Mouse (Mus musculus): ENCODE measurements at regions not wholly inside any gene's neighbourhood (a gene's known extent, or its start where the extent isn't known, plus 50 kb on each side); places are given as distances from the start of the nearest gene placed in this dataset.
A peak's percentile ranks its signal among the peaks of the same experiment; 100 is the strongest.

DNA sequence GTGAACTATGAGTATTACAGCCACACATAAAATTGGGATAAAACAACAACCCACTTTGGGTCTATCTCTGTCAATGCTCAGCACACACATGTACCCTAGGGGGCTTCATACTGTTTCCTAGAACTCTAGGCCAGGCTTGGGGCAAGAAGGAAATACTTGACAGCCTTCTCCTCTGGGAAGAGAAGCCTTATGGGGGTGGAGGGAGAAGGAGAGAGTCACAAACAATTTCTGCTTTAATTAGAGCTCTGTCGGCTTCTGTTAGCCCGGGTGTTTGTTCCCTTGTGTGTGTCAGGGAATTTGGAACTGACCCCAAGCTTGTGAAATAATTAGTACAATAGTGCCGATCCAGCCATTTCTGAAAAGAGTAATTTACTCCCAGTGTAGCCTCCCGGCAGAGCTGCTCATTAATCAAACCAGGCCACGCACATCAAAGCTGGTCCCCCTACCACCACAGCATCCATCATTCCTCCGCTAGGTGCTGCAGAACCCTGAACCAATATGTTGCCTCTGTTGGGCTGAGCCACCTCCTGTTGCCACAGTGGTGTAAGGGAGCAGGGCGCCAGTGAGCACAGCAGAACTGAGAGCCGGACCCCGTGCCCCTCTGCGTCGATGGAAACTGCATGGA, 307.3 kb downstream of the Tmem114 start:
- DNase-seq (ENCODE audit: extremely low read depth, insufficient read length, low spot score), result no peak

DNA sequence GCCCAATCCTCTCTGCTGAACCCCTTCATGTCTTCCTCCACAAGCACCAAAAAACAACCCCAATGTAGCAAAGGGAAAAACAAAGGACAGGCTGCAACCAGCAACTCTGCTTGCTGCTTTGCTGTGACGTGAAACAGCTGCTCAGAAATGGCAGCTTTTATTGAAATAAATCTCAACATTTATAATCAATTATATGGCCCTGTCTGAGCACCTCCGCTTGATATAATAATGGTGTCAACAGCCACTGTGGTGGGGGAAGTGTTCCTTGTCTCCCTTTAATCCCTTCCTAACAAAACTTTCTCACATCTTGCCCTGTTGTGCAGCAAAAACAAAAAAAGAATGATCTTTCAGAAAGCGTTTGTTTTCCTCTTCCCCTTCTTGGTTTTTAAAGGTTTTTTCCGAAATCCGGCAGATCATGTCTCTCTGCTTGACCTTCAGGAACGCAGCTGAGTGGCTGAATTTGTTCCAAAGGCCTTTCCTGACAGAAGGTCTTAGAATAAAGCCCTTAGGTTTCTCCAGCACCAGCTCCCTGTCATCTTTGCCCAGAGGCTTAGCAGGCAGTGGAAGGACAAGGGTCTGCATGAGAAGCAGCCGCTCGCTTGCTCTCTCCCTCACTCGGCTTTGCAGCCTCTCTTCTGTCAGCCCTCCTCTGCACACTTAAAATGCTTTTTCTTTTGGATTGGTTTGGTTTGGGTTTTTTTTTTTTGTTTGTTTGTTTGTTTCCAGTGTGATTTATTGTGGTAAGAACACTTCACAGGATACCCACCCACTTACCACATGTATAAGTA, 313.4 kb downstream of the Tmem114 start:
- DNase-seq (ENCODE audit: extremely low read depth, insufficient read length, low spot score), result no peak

DNA sequence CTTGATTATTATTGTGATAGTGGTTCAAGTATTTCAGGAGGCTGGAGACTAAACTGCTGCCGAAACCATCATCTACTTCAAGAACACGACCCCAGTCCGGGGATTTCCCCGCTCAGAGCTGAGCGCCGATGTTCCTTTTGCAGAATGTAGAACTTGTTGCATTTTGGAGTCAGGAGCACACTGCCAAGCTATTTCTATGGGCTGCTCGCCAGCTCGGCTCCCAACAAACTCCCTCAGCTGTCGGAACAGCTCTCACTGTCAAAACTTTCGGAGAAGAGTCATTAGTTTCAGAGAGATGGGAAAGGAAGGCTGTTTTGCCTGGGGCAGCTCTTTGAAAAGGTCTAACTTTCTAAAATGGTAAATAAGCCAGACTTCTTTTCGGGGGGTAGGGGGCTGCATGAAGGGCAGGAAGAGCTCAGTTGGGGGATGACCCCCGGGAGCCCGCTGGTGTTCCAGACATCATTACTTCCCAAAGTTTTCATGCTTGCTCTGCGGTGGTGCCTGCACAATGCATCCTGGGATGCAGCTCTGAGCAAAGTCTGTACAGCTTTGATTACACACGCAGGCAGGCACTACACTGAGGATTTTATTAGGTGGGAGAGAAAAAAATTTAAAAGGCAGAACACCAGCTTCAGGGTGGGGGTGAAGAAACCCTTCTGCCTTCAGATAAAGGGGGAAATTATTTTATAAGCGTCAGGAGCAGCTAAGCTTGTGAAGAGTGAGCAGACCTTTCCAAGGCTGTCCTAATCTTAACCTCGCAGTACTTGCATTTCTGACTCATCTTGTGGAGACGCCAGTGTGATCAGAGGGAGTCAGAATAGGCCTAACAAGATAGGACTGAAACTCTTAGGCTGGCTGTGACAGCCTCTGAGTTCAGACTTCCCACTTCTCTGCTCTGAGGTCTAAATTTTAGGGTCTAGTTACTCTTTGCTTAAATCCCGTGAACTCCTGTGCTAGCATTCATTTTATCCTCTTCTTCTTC, 316.5 kb downstream of the Tmem114 start:
- no peak for DNase-seq (ENCODE audit: extremely low read depth, insufficient read length, low spot score)

DNA sequence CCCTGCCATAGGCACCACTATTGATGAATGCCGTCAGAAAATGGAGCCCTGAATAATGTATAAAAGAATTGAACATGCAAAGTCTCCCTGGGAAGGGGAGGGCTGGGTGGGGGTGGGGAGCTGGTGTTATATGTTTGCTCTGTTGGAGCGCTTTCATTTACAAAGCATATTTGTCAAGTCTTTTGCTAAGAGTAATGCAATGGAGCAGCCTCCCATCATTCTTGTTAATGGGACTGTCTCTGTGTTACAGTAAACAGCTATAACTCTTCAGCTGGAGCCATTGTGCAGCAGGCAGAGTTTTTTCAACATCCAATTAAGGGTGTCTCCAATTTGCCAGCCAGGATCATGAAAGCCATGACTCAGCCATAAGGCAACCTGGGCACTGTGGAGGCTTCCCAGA, 345.9 kb downstream of the Tmem114 start:
- no peak for DNase-seq (ENCODE audit: extremely low read depth, insufficient read length, low spot score)

DNA sequence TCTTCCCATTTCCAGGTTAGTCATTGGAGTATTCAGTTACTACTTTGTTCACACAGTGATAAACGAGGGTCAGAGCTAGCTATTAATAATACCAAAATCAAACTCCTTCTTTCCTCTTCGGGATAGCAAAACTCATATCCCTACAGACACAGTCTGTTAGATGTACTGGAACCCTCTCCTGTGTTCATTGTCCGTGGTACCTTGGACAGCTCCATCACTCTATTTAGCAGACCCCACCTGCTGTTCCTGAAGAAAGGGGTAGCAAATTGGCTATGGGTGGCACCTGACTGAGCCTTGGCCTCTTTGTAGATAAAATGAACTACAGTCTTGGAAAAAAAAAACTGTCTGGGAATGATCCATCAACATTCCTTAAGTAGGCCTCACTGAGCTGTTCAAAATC, 346.5 kb downstream of the Tmem114 start:
- DNase-seq (ENCODE audit: extremely low read depth, insufficient read length, low spot score), result no peak

DNA sequence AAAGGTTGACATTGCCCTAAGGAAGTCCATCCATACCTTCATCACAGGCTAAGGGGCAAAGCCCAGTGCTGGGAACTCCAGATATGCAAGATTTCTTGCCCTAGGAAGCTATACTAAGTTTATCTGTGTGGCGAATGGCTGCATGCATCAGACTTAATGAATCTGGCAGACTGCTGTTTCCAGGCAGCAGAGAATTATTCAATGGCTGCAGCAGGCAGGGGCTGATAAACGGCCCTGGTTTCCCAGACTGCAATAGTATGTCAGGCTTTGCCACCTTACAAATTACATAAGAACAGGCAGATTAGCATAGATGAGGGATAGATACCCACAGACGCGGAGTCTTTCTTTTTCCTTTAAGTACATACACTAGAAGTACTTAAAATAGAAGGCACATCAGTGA, 350.2 kb downstream of the Tmem114 start:
- DNase-seq (ENCODE audit: extremely low read depth, insufficient read length, low spot score), result no peak

DNA sequence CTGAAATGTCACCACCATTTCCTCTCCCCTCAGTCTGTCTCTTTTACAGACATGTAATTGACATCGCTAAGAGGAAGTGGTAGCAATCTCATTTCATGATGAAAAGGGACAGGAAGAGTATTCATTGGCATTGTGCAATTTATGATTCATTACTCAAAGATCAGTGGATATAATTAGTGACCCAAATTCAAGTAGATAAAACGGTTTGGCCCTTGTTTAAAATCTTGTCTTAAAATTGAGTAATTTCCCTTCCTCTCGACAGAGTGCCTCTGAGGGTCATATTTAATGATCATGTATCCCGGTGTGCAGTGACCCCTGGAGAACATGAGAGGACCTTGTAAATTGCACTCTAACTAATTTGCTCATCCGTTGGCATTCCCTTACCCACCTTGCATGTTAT, 371.0 kb downstream of the Tmem114 start:
- DNase-seq (ENCODE audit: extremely low read depth, insufficient read length, low spot score), result no peak

DNA sequence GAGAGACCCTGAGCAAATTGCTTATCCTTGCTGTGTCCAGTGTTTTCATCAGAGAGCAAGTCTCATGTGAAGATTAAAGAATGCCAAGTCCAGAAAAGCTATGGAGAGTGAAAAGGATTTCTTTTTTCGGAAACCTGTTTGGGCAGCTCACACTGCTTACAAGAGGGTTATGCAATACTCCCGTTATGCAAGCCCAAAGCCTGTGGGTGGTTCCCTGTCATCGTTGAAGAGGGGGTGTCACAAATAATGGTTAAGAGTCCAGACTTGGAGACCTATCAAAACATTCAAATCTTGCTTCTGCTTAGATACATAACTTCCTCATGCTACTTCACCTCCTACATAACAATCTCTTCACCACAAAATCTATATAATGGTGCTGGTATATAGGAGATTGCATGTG, 416.0 kb downstream of the Tmem114 start:
- DNase-seq (ENCODE audit: extremely low read depth, insufficient read length, low spot score), result no peak

DNA sequence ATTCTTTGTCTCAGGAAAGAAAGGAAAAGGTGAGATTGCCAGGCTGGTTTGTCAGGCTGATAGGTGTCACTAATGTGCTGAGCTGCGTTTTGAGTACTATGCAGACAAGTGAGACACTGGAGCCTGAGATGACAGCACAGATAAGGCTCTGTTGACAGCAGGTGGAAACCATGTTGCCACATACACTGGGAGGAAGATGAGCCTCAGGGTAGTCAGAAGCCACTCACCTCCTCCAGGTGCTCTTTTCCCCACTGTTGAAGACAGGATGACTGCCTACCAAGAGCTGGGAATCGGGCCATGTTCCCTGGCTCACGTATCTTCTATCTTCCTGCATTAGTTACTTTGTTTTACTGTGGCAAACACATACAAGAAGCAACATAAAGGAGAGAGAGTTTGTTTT, 418.3 kb downstream of the Tmem114 start:
- no peak for DNase-seq (ENCODE audit: extremely low read depth, insufficient read length, low spot score)

DNA sequence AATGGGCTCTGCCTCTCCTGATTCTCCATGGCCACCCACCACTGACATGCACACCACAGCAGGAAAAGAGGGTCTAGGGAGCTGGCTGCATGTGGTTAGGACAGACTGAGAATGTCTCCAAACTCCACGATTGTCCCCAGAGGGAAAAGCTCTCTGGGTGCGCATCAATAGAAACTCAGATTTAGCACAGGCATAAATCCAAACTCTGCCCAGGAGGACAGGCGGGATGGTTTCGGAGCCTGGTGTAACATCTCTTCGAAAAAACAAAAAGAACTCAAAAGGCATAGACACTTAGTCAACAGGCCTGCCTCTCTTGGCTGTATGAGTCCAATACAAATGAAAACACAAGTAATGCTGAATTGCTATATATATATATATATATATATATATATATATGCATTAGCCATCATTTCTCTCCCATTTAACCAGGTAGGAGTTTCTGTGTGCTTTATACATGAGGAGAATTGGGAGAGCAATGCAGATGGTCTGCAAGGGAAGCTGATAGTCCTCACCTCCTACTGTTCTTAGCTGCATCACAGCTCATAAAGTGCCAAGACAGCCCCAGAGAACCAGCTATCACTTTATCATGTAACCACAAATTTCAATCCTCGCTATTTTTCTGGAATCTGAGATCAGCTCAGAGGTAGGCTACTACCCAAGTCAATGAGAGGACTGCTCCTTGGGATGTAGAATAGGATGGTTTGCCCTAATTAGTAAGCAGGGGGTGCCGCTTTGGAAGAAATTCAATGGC, 422.4 kb downstream of the Tmem114 start:
- no peak for DNase-seq (ENCODE audit: extremely low read depth, insufficient read length, low spot score)

DNA sequence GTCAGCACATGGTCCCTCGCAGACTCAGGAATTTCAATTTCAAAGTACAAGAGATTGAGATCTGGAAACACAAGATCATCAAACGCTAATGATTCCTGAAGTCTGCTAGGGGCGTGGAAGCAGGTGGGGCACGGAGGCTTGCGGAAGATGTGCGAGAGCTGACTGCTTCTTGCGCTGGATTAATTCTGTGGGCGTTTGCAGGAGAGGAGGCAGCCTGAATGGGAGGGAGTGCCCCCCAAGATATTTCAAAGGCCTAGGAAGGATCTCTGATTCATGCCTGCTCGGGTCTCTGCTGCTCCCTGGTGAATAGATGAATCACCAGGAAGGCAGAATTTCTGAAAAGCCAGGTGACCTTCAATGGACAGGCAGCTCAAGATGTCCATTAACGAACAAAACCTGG, 442.1 kb downstream of the Tmem114 start:
- DNase-seq (ENCODE audit: extremely low read depth, insufficient read length, low spot score), result no peak

DNA sequence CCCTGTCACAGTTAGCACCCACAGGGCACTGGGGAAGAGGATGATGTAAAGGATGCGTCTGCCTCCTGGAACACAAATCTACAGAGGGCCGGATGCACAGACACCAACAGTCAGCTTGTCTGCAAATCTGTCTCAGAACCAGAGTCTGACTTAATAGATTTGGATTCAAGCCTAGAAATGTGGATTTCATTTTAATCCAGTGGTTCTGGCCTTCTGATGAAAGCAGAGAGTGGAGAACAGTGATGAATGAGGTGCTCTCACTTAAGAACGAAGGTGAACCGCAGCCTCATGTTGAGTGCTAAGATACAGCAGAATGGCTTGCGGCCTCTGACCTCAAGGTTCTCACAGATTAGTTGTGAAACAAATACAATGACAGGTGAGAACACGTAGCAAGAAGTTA, 446.5 kb downstream of the Tmem114 start:
- DNase-seq (ENCODE audit: extremely low read depth, insufficient read length, low spot score), result no peak

DNA sequence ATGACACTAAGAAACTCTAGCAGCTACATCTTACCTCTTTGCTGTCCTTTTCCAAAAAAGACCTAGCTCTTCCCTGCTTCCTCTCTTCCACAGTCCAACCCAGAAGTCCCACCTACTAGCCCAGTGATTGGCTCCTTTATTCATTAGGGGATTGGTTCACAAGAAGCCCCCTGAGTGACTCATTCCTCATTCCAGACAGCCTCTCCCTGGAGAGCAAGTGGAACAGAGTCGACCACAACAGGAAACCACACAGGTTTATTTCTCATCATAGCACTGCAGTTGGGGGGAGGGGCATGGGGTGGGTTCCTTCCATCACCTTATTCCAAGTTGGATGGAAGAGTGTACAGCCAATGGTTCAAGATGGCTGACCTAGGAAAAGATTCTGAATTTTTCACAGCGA, 473.3 kb downstream of the Tmem114 start:
- peak; percentile 42 for DNase-seq (ENCODE audit: extremely low read depth, insufficient read length, low spot score)

DNA sequence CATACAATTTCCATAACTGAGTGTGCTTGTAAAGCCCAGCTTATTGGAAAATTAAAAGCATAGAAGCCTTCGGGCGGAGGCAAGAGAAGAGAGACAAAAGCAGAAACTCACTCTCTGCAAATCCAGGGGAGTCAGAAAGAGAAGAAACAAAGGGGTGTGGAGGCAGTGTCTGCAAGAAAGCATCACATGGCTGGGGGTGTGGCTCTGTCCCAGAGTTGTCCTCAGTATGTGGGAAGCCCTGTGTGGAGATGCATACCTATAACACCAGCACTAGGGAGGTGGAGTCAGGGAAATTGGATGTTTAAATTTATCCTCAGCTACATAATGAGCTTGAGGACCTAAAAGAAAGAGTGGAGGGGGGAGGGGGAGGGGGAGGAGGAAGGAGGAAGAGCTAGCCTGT, 482.6 kb downstream of the Tmem114 start:
- DNase-seq (ENCODE audit: extremely low read depth, insufficient read length, low spot score), result no peak

DNA sequence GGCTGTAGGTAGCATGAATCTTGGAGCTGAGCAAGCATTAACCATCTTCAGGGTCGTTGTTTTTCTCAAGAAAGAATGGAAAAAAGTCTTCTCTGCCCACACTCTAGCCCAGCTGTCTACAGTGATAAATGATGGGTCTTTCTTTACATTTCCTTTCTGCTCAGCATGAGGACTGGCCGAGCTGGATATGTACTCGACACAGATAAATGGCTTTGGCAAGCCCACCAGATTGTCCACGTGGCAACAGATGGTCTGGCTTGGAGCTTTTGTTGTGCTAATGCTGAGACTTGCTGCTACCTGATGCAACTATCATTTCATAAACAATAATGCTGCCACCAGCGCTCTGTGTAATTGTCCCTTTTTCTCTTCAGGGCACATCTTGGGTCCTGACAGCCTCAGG, 487.8 kb downstream of the Tmem114 start:
- no peak for DNase-seq (ENCODE audit: extremely low read depth, insufficient read length, low spot score)

DNA sequence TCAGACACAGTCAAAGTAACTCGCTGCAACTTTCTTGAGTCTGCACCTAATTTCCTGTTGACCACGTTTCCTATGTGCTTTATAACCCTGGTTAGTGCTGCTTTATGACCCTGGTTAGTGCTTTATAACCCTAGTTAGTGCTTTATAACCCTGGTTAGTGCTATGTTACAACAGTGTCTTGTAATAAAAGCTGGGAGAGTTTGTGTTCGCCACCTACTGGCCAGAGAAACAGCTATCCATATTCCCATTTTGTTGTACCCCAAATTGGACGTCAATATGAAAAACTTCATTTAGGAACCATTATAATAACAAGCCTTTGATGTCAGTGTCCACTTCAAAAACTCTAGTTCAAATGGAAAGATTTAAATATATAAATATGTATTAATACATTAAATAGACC, 492.6 kb downstream of the Tmem114 start:
- no peak for DNase-seq (ENCODE audit: extremely low read depth, insufficient read length, low spot score)

DNA sequence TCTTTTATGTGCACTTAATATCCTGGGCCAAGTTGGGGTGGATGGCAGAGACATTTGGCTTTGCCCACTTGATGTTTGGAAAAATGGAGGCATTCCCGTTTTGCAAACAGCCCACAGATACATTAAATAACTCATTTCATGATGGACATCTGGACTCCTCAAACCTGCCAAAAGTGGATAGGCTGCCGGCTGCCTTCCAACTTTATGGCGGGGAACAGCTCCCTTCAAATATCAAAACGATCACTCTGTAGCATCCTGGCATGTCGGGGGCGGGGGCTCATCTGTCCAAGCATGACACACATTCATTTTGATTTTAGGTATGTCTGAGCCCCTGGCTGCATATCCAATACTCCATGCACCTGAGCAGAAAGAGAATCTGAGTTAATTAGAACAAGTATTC, 493.3 kb downstream of the Tmem114 start:
- no peak for DNase-seq (ENCODE audit: extremely low read depth, insufficient read length, low spot score)

DNA sequence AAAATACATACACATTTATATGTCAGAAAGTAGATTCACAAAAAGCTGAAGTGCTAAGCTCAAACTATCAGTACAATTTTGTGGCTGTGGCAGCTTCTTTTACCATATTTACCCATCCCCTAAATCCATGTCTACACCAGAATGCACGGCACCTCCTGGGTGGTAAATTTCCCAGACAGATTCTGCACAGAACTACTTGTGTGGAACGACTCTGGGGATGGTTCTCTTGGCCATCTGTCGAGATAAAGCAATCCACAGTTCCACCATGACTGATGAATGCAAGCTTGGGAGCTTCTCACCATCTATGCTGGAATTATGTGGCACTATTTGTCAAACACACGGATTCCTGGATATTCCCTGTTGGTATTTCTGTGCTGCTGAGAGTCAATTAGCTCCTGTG, 495.8 kb downstream of the Tmem114 start:
- DNase-seq (ENCODE audit: extremely low read depth, insufficient read length, low spot score), result no peak

DNA sequence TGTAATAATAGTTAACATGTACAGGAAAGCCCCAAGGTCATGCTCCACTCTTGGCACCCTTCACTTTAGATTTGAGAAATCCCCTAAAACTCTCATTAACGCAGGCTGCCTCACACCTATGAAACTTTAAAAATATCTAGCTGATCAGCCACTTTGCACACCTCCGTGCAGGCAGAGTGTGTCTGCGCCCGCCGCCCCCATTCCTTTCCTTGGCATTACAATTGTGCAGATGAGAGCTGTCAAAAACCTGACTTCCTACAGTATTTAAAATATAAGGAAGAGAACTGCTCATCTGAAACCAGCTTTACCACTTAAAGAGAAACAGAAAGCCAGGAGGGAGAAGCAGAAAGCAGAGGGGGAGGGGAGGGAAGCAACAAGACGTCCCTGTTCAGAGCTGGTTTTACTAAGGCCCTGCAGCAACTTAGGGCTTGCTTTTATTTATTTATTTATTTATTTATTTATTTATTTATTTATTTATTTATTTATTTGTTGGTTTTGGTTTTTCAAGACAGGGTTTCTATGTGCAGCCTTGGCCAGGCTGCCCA, 496.5 kb downstream of the Tmem114 start:
- peak; percentile 21 for DNase-seq (ENCODE audit: extremely low read depth, insufficient read length, low spot score)

DNA sequence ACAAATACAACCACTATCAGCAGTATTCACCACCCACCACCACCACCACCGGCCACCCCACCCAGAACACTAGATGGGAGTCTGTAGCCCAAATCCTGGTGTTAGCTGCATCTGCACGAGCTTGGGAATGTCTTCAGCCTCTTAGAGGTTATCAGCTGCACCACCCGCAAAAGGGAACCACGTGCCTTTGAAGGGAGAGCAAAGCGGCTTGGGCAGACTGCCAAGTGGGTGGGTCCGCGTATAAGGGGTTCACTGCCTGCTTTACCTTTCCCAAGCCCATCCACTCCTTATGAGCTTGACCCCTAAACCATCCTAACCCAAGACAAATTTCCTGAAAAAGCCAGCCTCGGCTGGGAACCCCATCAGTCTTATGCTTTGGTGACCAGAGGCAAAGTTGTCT, 497.2 kb downstream of the Tmem114 start:
- DNase-seq (ENCODE audit: extremely low read depth, insufficient read length, low spot score), result peak; percentile 18

Data from 3134 (cell line).